21 mouse cellular contexts compared by ENCODE assay signal in genomic region chr2:31341726-31342535, GRCm38 (mm10). TPM values are rescaled to one million over a fixed set of nuclear protein-coding genes. Genes with fewer than 3 reads are reported as not detected.
DNase-seq lines count a peak whose midpoint lies in the region; ATAC-seq and TF ChIP-seq lines count a peak whose summit lies in the region.
"Had no signal": no experiment of that assay in that cellular context is flagged by ENCODE, and none has a peak within 500 bp of the region (broad histone marks: within the 10 kb centered on the region; RNA-seq: fewer than 3 reads in every experiment).

No protein-coding gene starts in this region.

- 0 out of 2 replicates have a peak, but pooled peaks have one; percentile 21 for TF ChIP-seq EP300 in heart, adult 2 months (IDR thresholded peaks at IDR 0.05; ENCODE audit: insufficient read depth, low read depth, low read length)

- peak overlapping the region; percentile 23 for H3K4me2 ChIP-seq in heart, embryonic 15.5 days
- H3K4me2 ChIP-seq: liver, embryonic 15.5 days; stomach, embryonic 15.5 days had no signal

- no peaks in the 10 kb centered on the region for H3K36me3 ChIP-seq in heart, adult 2 months (ENCODE audit: control insufficient read depth, insufficient read depth, low read length)
- no peaks in the 10 kb centered on the region for H3K36me3 ChIP-seq in heart, embryonic 15.5 days
- H3K36me3 ChIP-seq: embryonic facial prominence, embryonic 10.5 days; liver, embryonic 15.5 days; stomach, embryonic 15.5 days had no signal

- H3K9me3 ChIP-seq in heart, embryonic 15.5 days (replicated peaks), result no peaks in the 10 kb centered on the region
- H3K9me3 ChIP-seq: embryonic facial prominence, embryonic 10.5 days; liver, embryonic 15.5 days; stomach, embryonic 15.5 days had no signal

- 14% methylated on average over 8 of the region's 8 CpGs for WGBS in heart, adult 2 months
- 34% methylated on average over 8 of the region's 8 CpGs for WGBS in heart, embryonic 15.5 days

- peak; percentile 62 for DNase-seq in gastrocnemius, adult 18-20 months (ENCODE audit: low spot score)
- no peak for DNase-seq in gastrocnemius, postnatal 10 days
- DNase-seq in heart, adult 2 months, result peak; percentile 53 to 69
- peak; percentile 66 for DNase-seq in skeletal muscle tissue, adult 2 months (ENCODE audit: low read depth, low spot score)
- no peak for DNase-seq in spleen, postnatal 4 days (ENCODE audit: low spot score in 2 of 2)
- no peak for DNase-seq in left cerebral cortex, postnatal 36 days (ENCODE audit: low spot score in 2 of 2)
- DNase-seq in cerebellum, adult 9-10 months, result no peak
- DNase-seq: adrenal gland, adult 2 months; cerebellum, adult 11 months; forebrain, postnatal 0 days; kidney, adult 8-10 months; kidney, postnatal 4 days; thymus, adult 2 months had no signal

- no peaks in the 10 kb centered on the region for H3K79me2 ChIP-seq in heart, adult 2 months (replicated peaks; ENCODE audit: control insufficient read depth, insufficient read depth, low read length)

- H3K27me3 ChIP-seq in heart, adult 2 months (ENCODE audit: control insufficient read depth, insufficient read depth, low read length), result no peaks in the 10 kb centered on the region
- peaks cover 52% of the 10 kb centered on the region for H3K27me3 ChIP-seq in heart, embryonic 15.5 days
- H3K27me3 ChIP-seq: liver, embryonic 15.5 days; stomach, embryonic 15.5 days had no signal

- no peak overlapping the region for H3K4me3 ChIP-seq in heart, adult 2 months
- no peak overlapping the region for H3K4me3 ChIP-seq in heart, embryonic 15.5 days
- H3K4me3 ChIP-seq: embryonic facial prominence, embryonic 10.5 days; erythroblast, embryonic 14.5 days; liver, embryonic 15.5 days; megakaryocyte, embryonic 14.5 days; stomach, embryonic 15.5 days had no signal

- peak; percentile 78; the same call in 1 of the 2 replicates for ATAC-seq in heart, embryonic 15.5 days (replicated peaks; ENCODE audit: insufficient number of reproducible peaks, insufficient read depth, low FRiP score, low read depth)
- ATAC-seq: forebrain, postnatal 0 days; lung, postnatal 0 days; midbrain, embryonic 16.5 days had no signal

- H3K4me1 ChIP-seq in heart, adult 2 months (ENCODE audit: control insufficient read depth, insufficient read depth, low read length), result peaks cover 8% of the 10 kb centered on the region
- H3K4me1 ChIP-seq in heart, embryonic 15.5 days (replicated peaks), result peaks cover 46% of the 10 kb centered on the region
- H3K4me1 ChIP-seq: liver, embryonic 15.5 days had no signal

- no peak for TF ChIP-seq CTCF in heart, adult 2 months (IDR thresholded peaks at IDR 0.05)

- TF ChIP-seq POLR2A in heart, adult 2 months (IDR thresholded peaks at IDR 0.05; ENCODE audit: insufficient read depth, low read depth, low read length), result no peak

- H3K9ac ChIP-seq in heart, adult 2 months (ENCODE audit: low read depth, low read length), result no peak overlapping the region
- H3K9ac ChIP-seq in heart, embryonic 15.5 days, result no peak overlapping the region
- H3K9ac ChIP-seq: forebrain, postnatal 0 days; liver, embryonic 15.5 days; stomach, embryonic 15.5 days had no signal

- no peak overlapping the region for H3K27ac ChIP-seq in heart, adult 2 months
- peak overlapping the region; percentile 75 for H3K27ac ChIP-seq in heart, embryonic 15.5 days
- H3K27ac ChIP-seq: embryonic facial prominence, embryonic 10.5 days; liver, embryonic 15.5 days; stomach, embryonic 15.5 days had no signal

- intact Hi-C loops in heart, adult 2 months (cut with DNase I), result no loop called here
- intact Hi-C loops in left cerebral cortex, postnatal 36 days (cut with DNase I), result no loop called here

RNA-seq across cellular contexts. Expression of gene Hmcn2, which starts 27.7 kb away (rescaled TPM):
- 10 to 100 TPM; 25.9 to 30.7 TPM for total RNA-seq in gastrocnemius, adult 18-20 months (2021)
- total RNA-seq in gastrocnemius, postnatal 10 days (2021), result 10 to 100 TPM; 38.8 to 50.5 TPM
- total RNA-seq in heart, adult 2 months (2021), result 1 to 10 TPM; 7.2 to 8.3 TPM
- polyA plus RNA-seq in heart, adult 2 months (2012; rRNA removed), result 22.8 and 24.3 TPM in 2 replicates
- polyA plus RNA-seq in heart, embryonic 15.5 days (2015; fragmentation: Nextera tagmentation; extraction: Ambion mirVana), result 1.0 and 1.1 TPM in 2 replicates
- total RNA-seq in left cerebral cortex, postnatal 36 days (2021), result under 1 TPM; 0.54 TPM
- polyA plus RNA-seq: embryonic facial prominence, embryonic 10.5 days; erythroblast, embryonic 14.5 days had no signal

Comparison
In these comparisons a context has a peak if more than half of its experiments do, and no peak if none do; other contexts are left out.
1. DNase-seq: peak in gastrocnemius, adult 18-20 months (single experiment), heart, adult 2 months (2 of 2) and skeletal muscle tissue, adult 2 months (single experiment); none in gastrocnemius, postnatal 10 days (single experiment), spleen, postnatal 4 days (0 of 2), left cerebral cortex, postnatal 36 days (0 of 2) and cerebellum, adult 9-10 months (single experiment).
2. RNA of gene Hmcn2, which starts 27.7 kb away (total RNA-seq): 38.8 to 50.5 TPM in gastrocnemius, postnatal 10 days, 25.9 to 30.7 TPM in gastrocnemius, adult 18-20 months and 7.2 to 8.3 TPM in heart, adult 2 months; 0.54 TPM in left cerebral cortex, postnatal 36 days; every median in the first group is over 4 times any median in the second.